Mouse (Mus musculus): ENCODE results near the gene Fcna. TPM values are rescaled to one million over a fixed set of nuclear protein-coding genes. Genes with fewer than 3 reads are reported as not detected.

The Fcna gene
- 0.79 TPM for polyA plus RNA-seq (2015; fragmentation: Illumina TruSeq; extraction: RNeasy Lipid Tissue Mini Kit (QIAGEN cat#74804); ENCODE audit: low read depth, low replicate concordance)

DNA sequence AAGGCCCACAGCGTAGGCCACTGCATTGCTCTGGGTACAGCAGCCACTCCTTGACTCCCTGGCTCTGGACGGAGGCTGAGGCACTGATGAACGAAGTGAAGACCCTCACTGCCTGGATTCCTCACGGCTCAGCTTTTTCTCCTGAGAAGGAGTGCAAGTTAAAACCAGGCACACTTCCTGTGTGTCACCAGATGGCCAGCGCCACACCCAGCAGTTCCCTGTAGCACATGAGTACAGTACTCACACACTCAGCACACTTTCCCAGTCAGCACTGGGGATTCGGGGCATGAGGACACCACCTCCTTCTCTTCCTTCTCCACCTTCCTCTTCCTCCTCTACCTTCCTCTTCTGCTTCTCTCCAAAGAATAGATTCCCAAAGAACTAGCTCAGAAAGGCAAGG lies at the start of gene Fcna:
Gene Fcna (minus strand): TSS at position 220 of the 400 bp plus-strand sequence.

DNA sequence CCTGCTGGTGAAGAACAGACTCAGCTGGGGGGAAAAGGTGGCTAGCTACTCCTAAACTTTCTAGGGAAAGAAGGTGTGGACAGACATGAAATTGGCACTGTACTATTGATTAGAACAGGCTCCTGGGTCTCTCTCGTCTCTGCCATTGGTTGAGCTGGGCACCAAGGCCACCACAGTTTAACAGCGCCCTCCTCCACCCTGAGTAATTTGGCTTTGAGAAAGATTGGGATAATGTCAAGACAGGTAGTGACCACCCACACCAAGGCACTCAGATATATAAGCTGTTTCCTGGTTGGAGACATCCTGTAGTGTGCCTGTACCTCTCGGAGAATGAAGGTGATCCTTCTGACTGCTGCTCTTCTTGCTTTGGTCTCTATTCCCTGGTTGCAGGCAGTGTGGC lies 48.7 kb upstream of the Fcna start, which contains the start of gene Lcn6:
Gene Lcn6 (plus strand): TSS at position 301 of the 400 bp plus-strand sequence.

DNA sequence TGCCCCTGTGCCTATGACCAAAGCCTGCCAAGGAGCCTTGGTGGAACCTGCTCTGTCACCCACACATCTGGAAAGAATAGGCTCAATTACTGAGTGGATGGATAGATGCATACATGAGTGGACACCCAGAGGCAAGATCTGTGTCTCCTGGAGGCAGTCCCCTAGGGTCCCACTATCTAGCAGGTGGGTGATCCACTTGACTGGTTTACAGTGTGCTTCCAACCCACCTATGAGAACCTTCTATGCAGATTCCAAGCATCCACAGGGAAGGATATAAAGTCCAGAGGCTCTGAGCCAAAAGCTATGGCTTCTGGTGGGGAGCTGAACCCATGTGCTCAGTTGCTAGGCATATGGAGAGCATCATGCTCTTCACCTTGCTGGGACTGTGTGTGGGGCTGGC lies 29.8 kb upstream of the Fcna start, which contains the start of gene Lcn5:
Gene Lcn5 (plus strand): TSS at position 301 of the 400 bp plus-strand sequence.

DNA sequence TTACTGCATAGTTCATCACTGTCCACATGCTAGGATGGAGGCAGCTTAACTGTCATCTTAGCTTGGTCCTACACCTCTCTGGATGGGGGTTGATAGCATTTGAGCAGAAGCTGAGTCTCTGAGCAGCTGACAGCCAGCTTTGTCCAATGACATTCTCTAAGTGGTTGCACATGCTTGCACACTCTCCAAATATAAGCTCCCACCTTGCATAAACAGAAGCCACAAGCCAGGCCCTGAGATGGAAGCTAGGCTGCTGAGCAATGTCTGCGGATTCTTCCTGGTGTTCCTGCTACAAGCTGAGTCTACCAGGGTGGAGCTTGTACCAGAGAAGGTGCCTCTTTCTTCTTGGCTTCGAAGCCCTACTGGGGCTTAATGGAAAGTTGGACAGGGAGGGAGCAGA lies 25.1 kb upstream of the Fcna start, which contains the start of gene Lcn8:
Gene Lcn8 (plus strand): TSS at position 219 of the 400 bp plus-strand sequence.

DNA sequence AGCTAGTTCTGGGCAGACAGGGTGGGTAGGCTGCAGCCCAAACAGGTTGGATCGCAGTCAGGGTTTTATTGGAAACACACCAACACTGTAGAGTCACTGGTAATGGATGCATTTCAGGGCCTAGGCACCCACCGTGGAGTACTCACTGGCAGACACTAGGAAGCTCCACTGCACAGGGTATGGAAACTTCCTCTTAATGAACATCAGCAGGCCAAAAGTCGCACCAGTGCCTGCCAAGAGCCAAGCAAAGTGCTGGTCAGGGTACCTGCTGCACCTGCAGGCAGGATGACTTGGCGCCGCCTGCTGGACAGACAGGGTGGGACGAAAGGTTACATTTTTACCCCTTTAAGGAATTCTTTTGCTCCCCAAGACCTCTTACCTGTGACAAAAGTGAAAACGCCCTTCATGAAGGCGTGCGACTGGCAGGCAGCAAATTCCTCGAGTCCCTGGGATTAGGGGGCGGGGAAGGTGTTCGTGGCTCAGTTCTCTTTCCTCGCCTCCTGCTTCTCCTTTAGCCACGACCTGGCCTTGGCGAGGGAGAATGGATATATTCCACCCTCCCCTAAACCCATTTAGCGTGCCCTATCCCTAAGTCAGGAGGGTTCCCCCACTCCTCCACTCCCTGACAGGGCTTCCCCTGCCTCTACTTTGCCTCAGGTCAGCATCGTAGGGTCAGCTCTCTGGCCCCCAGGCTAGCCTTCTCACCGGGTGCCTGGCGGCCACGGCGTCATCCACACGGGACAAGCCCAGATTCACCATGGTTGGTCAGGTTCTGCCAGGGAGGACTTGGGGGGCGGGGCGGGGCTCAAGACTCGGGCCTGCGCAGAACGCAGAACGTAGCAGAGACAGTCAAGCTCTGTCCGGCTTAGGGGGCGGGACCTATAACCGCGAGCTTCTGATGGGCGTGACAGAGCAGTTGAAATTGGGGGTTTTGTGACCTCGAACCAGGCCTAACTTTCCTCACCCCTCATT lies 6.3 kb downstream of the Fcna start, which contains the start of gene Tmem141:
Gene Tmem141 (minus strand): TSS at position 777 of the 972 bp plus-strand sequence.

DNA sequence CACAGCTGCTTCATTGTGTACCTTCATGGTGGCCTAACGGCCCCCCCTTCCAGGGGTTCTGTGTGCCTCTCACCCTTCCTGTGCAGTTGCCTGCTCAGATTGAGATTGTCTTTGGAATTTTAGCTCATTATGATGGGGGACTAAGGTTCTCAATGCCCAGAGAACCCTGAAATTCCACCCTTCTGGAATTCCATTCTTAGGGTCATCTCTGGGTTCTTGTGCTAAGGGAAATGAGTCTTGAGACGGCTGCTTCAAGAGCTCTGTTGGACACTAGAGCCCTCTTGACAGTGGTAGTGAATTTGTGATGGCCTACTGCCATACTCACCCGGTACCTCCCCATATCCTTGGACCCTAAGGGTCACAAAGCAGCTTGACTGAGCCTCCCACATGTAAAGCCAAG lies 10.3 kb downstream of the Fcna start, which contains the start of gene Ccdc183:
Gene Ccdc183 (minus strand): TSS at position 101 of the 400 bp plus-strand sequence.

DNA sequence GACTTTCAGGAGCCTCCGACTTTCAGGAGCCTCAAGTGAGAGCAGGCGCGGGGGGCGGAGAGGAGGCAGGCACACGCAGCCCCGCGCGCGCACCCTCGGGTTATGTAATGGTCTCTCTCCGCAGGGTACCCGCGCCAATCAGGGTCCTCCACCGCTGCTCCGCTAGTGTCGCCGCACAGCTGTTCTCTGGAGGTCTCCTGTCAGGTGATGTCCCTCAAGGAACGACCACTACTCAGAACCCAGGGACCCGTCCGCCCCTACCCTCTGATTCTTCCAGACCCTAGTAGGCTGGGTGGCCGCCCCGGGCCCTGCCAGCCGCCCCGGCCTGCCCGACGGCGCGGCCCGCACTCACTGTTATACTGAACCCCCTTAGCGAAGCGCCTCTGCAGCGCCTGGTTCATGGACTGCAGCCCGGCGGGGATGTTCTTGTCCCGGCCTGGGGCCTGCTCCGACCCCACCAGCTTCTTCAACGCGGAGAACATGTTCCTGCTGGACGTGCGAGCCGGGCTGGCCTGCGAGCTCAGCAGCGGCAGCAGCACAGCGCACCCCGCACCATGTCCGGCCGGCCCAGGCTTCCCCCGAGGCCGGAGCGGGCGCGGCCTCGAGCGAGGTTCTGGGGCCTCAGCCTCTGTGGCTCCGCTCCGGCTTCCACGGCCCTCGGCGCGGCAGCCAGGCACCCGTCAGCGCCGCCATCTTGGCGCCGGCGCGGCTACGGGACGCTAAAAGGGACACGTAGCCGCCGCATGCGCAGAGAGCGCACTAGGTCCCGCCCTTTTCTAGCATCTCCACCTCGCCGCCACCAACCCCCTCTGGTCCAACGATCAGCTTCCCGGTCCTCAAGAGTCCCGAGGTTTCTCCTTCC lies 19.8 kb downstream of the Fcna start, which contains the start of gene Rabl6:
Gene Rabl6 (minus strand): TSS at position 761 of the 862 bp plus-strand sequence.

DNA sequence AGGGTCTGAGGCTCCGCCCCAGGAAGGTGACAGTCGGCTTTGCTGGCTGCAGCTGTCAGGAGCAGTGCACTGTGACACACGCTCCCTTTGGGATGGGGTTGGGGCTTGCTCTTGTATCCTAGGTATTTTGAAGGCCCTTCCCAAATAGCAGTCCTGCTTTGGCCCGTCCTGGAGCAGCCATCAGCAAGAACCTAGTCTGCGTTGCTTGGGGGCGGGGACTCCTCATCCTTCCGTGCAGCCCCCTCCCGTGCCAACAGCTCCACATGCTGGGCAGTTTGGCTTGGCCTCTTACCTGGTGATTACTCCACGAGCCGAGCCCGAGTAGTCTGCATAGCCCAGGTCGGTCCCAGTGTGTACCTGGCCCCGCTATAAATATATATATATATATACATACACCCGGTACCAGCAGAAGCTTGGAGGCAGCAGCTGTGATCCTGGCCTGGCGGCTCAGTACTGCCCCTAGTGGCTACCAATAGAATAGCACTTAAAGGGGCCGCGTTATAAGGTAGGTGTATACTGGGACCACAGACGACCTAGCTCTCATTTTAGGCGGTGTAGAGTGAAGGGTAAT lies 46.5 kb downstream of the Fcna start, which contains the start of gene Ajm1:
Gene Ajm1 (minus strand): TSS at position 464 of the 571 bp plus-strand sequence.

Other genes starting within 250 kb of the Fcna start
- gene Entpd2, start 232.2 kb downstream of the Fcna start, polyA plus RNA-seq (2015; fragmentation: Illumina TruSeq; extraction: RNeasy Lipid Tissue Mini Kit (QIAGEN cat#74804); ENCODE audit: low read depth, low replicate concordance), result 11.2 TPM
- gene Npdc1, start 228.7 kb downstream of the Fcna start, polyA plus RNA-seq (2015; fragmentation: Illumina TruSeq; extraction: RNeasy Lipid Tissue Mini Kit (QIAGEN cat#74804); ENCODE audit: low read depth, low replicate concordance), result 274 TPM
- gene Fut7, start 204.8 kb downstream of the Fcna start, polyA plus RNA-seq (2015; fragmentation: Illumina TruSeq; extraction: RNeasy Lipid Tissue Mini Kit (QIAGEN cat#74804); ENCODE audit: low read depth, low replicate concordance), result 1.1 TPM
- gene Abca2, start 199.3 kb downstream of the Fcna start, polyA plus RNA-seq (2015; fragmentation: Illumina TruSeq; extraction: RNeasy Lipid Tissue Mini Kit (QIAGEN cat#74804); ENCODE audit: low read depth, low replicate concordance), result 105 TPM
- gene Clic3, start 171.2 kb downstream of the Fcna start, polyA plus RNA-seq (2015; fragmentation: Illumina TruSeq; extraction: RNeasy Lipid Tissue Mini Kit (QIAGEN cat#74804); ENCODE audit: low read depth, low replicate concordance), result not detected
- 96.2 TPM for gene Paxx, start 166.9 kb downstream of the Fcna start, polyA plus RNA-seq (2015; fragmentation: Illumina TruSeq; extraction: RNeasy Lipid Tissue Mini Kit (QIAGEN cat#74804); ENCODE audit: low read depth, low replicate concordance)
- 2,295 TPM for gene Ptgds, start 158.0 kb downstream of the Fcna start, polyA plus RNA-seq (2015; fragmentation: Illumina TruSeq; extraction: RNeasy Lipid Tissue Mini Kit (QIAGEN cat#74804); ENCODE audit: low read depth, low replicate concordance)
- gene Lcn12, start 134.1 kb downstream of the Fcna start, polyA plus RNA-seq (2015; fragmentation: Illumina TruSeq; extraction: RNeasy Lipid Tissue Mini Kit (QIAGEN cat#74804); ENCODE audit: low read depth, low replicate concordance), result not detected
- gene Fbxw5, start 127.3 kb downstream of the Fcna start, polyA plus RNA-seq (2015; fragmentation: Illumina TruSeq; extraction: RNeasy Lipid Tissue Mini Kit (QIAGEN cat#74804); ENCODE audit: low read depth, low replicate concordance), result 96.2 TPM
- 1.9 TPM for gene C8g, start 126.3 kb downstream of the Fcna start, polyA plus RNA-seq (2015; fragmentation: Illumina TruSeq; extraction: RNeasy Lipid Tissue Mini Kit (QIAGEN cat#74804); ENCODE audit: low read depth, low replicate concordance)
- gene Traf2, start 81.1 kb downstream of the Fcna start, polyA plus RNA-seq (2015; fragmentation: Illumina TruSeq; extraction: RNeasy Lipid Tissue Mini Kit (QIAGEN cat#74804); ENCODE audit: low read depth, low replicate concordance), result 10.6 TPM
- 365 TPM for gene Edf1, start 70.2 kb downstream of the Fcna start, polyA plus RNA-seq (2015; fragmentation: Illumina TruSeq; extraction: RNeasy Lipid Tissue Mini Kit (QIAGEN cat#74804); ENCODE audit: low read depth, low replicate concordance)
- 0.95 TPM for gene Mamdc4, start 53.2 kb downstream of the Fcna start, polyA plus RNA-seq (2015; fragmentation: Illumina TruSeq; extraction: RNeasy Lipid Tissue Mini Kit (QIAGEN cat#74804); ENCODE audit: low read depth, low replicate concordance)
- gene Phpt1, start 52.8 kb downstream of the Fcna start, polyA plus RNA-seq (2015; fragmentation: Illumina TruSeq; extraction: RNeasy Lipid Tissue Mini Kit (QIAGEN cat#74804); ENCODE audit: low read depth, low replicate concordance), result 94.8 TPM
- 44.4 TPM for gene Ajm1, start 46.3 kb downstream of the Fcna start, polyA plus RNA-seq (2015; fragmentation: Illumina TruSeq; extraction: RNeasy Lipid Tissue Mini Kit (QIAGEN cat#74804); ENCODE audit: low read depth, low replicate concordance)
- 145 TPM for gene Rabl6, start 19.5 kb downstream of the Fcna start, polyA plus RNA-seq (2015; fragmentation: Illumina TruSeq; extraction: RNeasy Lipid Tissue Mini Kit (QIAGEN cat#74804); ENCODE audit: low read depth, low replicate concordance)
- gene Ccdc183, start 10.4 kb downstream of the Fcna start, polyA plus RNA-seq (2015; fragmentation: Illumina TruSeq; extraction: RNeasy Lipid Tissue Mini Kit (QIAGEN cat#74804); ENCODE audit: low read depth, low replicate concordance), result not detected
- gene Tmem141, start 6.0 kb downstream of the Fcna start, polyA plus RNA-seq (2015; fragmentation: Illumina TruSeq; extraction: RNeasy Lipid Tissue Mini Kit (QIAGEN cat#74804); ENCODE audit: low read depth, low replicate concordance), result 54.0 TPM
- not detected for gene Lcn8, start 25.1 kb upstream of the Fcna start, polyA plus RNA-seq (2015; fragmentation: Illumina TruSeq; extraction: RNeasy Lipid Tissue Mini Kit (QIAGEN cat#74804); ENCODE audit: low read depth, low replicate concordance)
- gene Lcn5, start 29.9 kb upstream of the Fcna start, polyA plus RNA-seq (2015; fragmentation: Illumina TruSeq; extraction: RNeasy Lipid Tissue Mini Kit (QIAGEN cat#74804); ENCODE audit: low read depth, low replicate concordance), result not detected
- gene Lcn6, start 48.8 kb upstream of the Fcna start, polyA plus RNA-seq (2015; fragmentation: Illumina TruSeq; extraction: RNeasy Lipid Tissue Mini Kit (QIAGEN cat#74804); ENCODE audit: low read depth, low replicate concordance), result not detected
- gene Lcn10, start 54.7 kb upstream of the Fcna start, polyA plus RNA-seq (2015; fragmentation: Illumina TruSeq; extraction: RNeasy Lipid Tissue Mini Kit (QIAGEN cat#74804); ENCODE audit: low read depth, low replicate concordance), result not detected
- gene Obp2a, start 72.0 kb upstream of the Fcna start, polyA plus RNA-seq (2015; fragmentation: Illumina TruSeq; extraction: RNeasy Lipid Tissue Mini Kit (QIAGEN cat#74804); ENCODE audit: low read depth, low replicate concordance), result not detected
- 81.8 TPM for gene Bmyc, start 78.7 kb upstream of the Fcna start, polyA plus RNA-seq (2015; fragmentation: Illumina TruSeq; extraction: RNeasy Lipid Tissue Mini Kit (QIAGEN cat#74804); ENCODE audit: low read depth, low replicate concordance)
- gene Obp2b, start 109.0 kb upstream of the Fcna start, polyA plus RNA-seq (2015; fragmentation: Illumina TruSeq; extraction: RNeasy Lipid Tissue Mini Kit (QIAGEN cat#74804); ENCODE audit: low read depth, low replicate concordance), result not detected
- gene Lcn3, start 137.5 kb upstream of the Fcna start, polyA plus RNA-seq (2015; fragmentation: Illumina TruSeq; extraction: RNeasy Lipid Tissue Mini Kit (QIAGEN cat#74804); ENCODE audit: low read depth, low replicate concordance), result not detected
- gene Lcn11, start 149.0 kb upstream of the Fcna start, polyA plus RNA-seq (2015; fragmentation: Illumina TruSeq; extraction: RNeasy Lipid Tissue Mini Kit (QIAGEN cat#74804); ENCODE audit: low read depth, low replicate concordance), result not detected
- not detected for gene Gm13539, start 154.2 kb upstream of the Fcna start, polyA plus RNA-seq (2015; fragmentation: Illumina TruSeq; extraction: RNeasy Lipid Tissue Mini Kit (QIAGEN cat#74804); ENCODE audit: low read depth, low replicate concordance)
- not detected for gene Glt6d1, start 187.8 kb upstream of the Fcna start, polyA plus RNA-seq (2015; fragmentation: Illumina TruSeq; extraction: RNeasy Lipid Tissue Mini Kit (QIAGEN cat#74804); ENCODE audit: low read depth, low replicate concordance)
- gene Lcn9, start 195.1 kb upstream of the Fcna start, polyA plus RNA-seq (2015; fragmentation: Illumina TruSeq; extraction: RNeasy Lipid Tissue Mini Kit (QIAGEN cat#74804); ENCODE audit: low read depth, low replicate concordance), result not detected
- gene Sohlh1, start 219.2 kb upstream of the Fcna start, polyA plus RNA-seq (2015; fragmentation: Illumina TruSeq; extraction: RNeasy Lipid Tissue Mini Kit (QIAGEN cat#74804); ENCODE audit: low read depth, low replicate concordance), result not detected
- 90.6 TPM for gene Kcnt1, start 235.7 kb upstream of the Fcna start, polyA plus RNA-seq (2015; fragmentation: Illumina TruSeq; extraction: RNeasy Lipid Tissue Mini Kit (QIAGEN cat#74804); ENCODE audit: low read depth, low replicate concordance)